Mouse (Mus musculus): ENCODE data around the gene Nlgn1.

GRCm38 (mm10) chr3:26011310-26012078 lies 320.8 kb downstream of the Nlgn1 start:
- TF ChIP-seq CTCF (IDR thresholded peaks at IDR 0.05; ENCODE audit: insufficient read depth, low read length) (no peak), POLR2A (IDR thresholded peaks at IDR 0.05; ENCODE audit: borderline replicate concordance, extremely low read depth, low read depth, low read length) (no peak)
